8 mouse cellular contexts compared by ENCODE assay signal in genomic region chr6:125426383-125427360, GRCm38 (mm10). TPM values are rescaled to one million over a fixed set of nuclear protein-coding genes. Genes with fewer than 3 reads are reported as not detected.
DNase-seq lines count a peak whose midpoint lies in the region; ATAC-seq lines count a peak whose summit lies in the region.

No protein-coding gene starts in this region.

- ATAC-seq in frontal cortex, adult (ENCODE audit: low TSS enrichment): peak; percentile 92
- ATAC-seq in hindbrain, embryonic 11.5 days (ENCODE audit: low FRiP score): peak; percentile 87

- H3K27me3 ChIP-seq in hindbrain, embryonic 11.5 days (ENCODE audit: control insufficient read depth, insufficient read depth, low read length): no peaks in the 10 kb centered on the region

- H3K4me1 ChIP-seq in hindbrain, embryonic 11.5 days (replicated peaks; ENCODE audit: control insufficient read depth, insufficient read depth, low read length): 0 out of 2 replicates have a peak, but pooled peaks cover 2% of the 10 kb centered on the region

- DNase-seq in MN1 (ENCODE audit: low spot score): peak; percentile 91
- DNase-seq in cerebellum, adult 9-10 months: peak; percentile 63
- DNase-seq in hindbrain, embryonic 11.5 days (ENCODE audit: low spot score): peak; percentile 93
- peak; percentile 80 to 82 for DNase-seq in layer of hippocampus, postnatal 14 days (ENCODE audit: low spot score in 2 of 2)
- peak; percentile 90 for DNase-seq in lung, postnatal 14 days
- DNase-seq in ovary, postnatal 36 days (ENCODE audit: low spot score): peak; percentile 79
- DNase-seq in thymus, postnatal 25 days: peak; percentile 78

- 2% methylated on average over 25 of the region's 25 CpGs for WGBS in hindbrain, embryonic 11.5 days

- H3K27ac ChIP-seq in hindbrain, embryonic 11.5 days (ENCODE audit: low read depth, low read length): peak overlapping the region; percentile 25; the same call in 1 of the 2 replicates

- peak overlapping the region; percentile 61 for H3K9ac ChIP-seq in hindbrain, embryonic 11.5 days (ENCODE audit: low read depth, low read length)

- H3K4me2 ChIP-seq in hindbrain, embryonic 11.5 days (replicated peaks; ENCODE audit: low read depth, low read length): peak overlapping the region; percentile 72

- H3K36me3 ChIP-seq in hindbrain, embryonic 11.5 days (ENCODE audit: control insufficient read depth, insufficient read depth, low read length): no peaks in the 10 kb centered on the region

- H3K4me3 ChIP-seq in hindbrain, embryonic 11.5 days (ENCODE audit: low read depth, low read length): peak overlapping the region; percentile 38

- no peaks in the 10 kb centered on the region for H3K9me3 ChIP-seq in hindbrain, embryonic 11.5 days (ENCODE audit: control insufficient read depth, low read length)

RNA-seq across cellular contexts. Expression of gene Plekhg6, which starts 46.1 kb away (rescaled TPM):
- polyA plus RNA-seq in hindbrain, embryonic 11.5 days (2014; fragmentation: Nextera tagmentation; extraction: Ambion mirVana): 0.06 and 0.19 TPM in 2 replicates
- not detected for total RNA-seq in layer of hippocampus, postnatal 14 days (2021)

Comparison
In these comparisons a context has a peak if more than half of its experiments do, and no peak if none do; other contexts are left out.
1. Peak in every context shown above with its lines: DNase-seq, ATAC-seq, H3K4me3 ChIP-seq and H3K27ac ChIP-seq.